Mouse (Mus musculus): Measurements from ENCODE around the gene Erc2.

GRCm38 (mm10) chr14:28295145-28295544 lies 672.9 kb downstream of the Erc2 start:
- no peak for TF ChIP-seq MAFK (IDR thresholded peaks at IDR 0.05; ENCODE audit: insufficient replicate concordance, low read length)
- TF ChIP-seq CTCF (conservative IDR thresholded peaks at IDR 0.05 in 1 of 2, IDR thresholded peaks at IDR 0.05 in 1 of 2; ENCODE audit: low read depth in 2 of 2, low read length in 2 of 2) = no peak
- TF ChIP-seq ZNF384 (IDR thresholded peaks at IDR 0.05; ENCODE audit: low read depth, low read length) = no peak

Data from CH12.LX (cell line).